Mouse (Mus musculus): ENCODE data around the gene Itga6.

DNA sequence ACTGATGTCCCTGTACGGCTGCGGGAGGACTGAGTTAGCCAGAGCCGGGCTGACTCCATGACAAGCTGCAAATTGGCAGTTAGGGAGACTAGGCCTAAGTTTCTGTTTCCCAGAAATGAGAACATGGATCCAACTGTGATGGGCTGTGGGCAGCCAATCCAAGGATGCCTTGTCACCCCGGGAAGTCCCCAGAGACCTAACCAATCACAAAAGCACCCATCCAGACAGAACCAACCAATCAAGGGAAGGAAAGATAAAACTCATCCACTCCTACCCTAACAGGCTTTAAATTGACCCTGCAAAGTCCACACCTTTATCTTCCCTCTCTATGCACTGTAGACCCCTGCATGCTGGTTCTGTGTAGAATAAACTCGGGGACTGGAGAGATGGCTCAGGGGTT, 31.0 kb upstream of the Itga6 start:
- TF ChIP-seq TAL1 (conservative IDR thresholded peaks at IDR 0.05; ENCODE audit: low read depth, low read length), result no peak
- no peak for TF ChIP-seq CTCF (IDR thresholded peaks at IDR 0.05; ENCODE audit: low read depth, low read length)
- TF ChIP-seq GATA1 (IDR thresholded peaks at IDR 0.05; ENCODE audit: borderline replicate concordance, low read length), result no peak
